Mouse (Mus musculus) midbrain, embryonic 10.5 days (tissue): ENCODE data around the gene Rasal3. TPM values are rescaled to one million over a fixed set of nuclear protein-coding genes. Genes with fewer than 3 reads are reported as not detected.

Experiments used
- DNase-seq: peaks from one replicate; pipeline ENCODE4 v3.0.0-alpha.2; 2017; ENCODE audit warnings: low spot score
- H3K27ac ChIP-seq: fragments of 300-500 bp; sonication (generic); replicated peaks from 2 replicates; pipeline ENCODE4 v1.5.1; 2016; ENCODE audit warnings: mild to moderate bottlenecking
- H3K27me3 ChIP-seq: fragments of 300-500 bp; sonication (generic); 2 replicates; pipeline ENCODE4 v1.6.1; 2016; ENCODE audit warnings: low read depth, mild to moderate bottlenecking; ENCODE audit not compliant: poor library complexity, severe bottlenecking
- H3K36me3 ChIP-seq: fragments of 300-500 bp; sonication (generic); 2 replicates; pipeline ENCODE4 v1.6.1; 2016; ENCODE audit warnings: mild to moderate bottlenecking, moderate library complexity
- H3K4me1 ChIP-seq: fragments of 300-500 bp; sonication (generic); 2 replicates; pipeline ENCODE4 v1.6.1; 2016
- H3K4me3 ChIP-seq: fragments of 300-500 bp; sonication (generic); 2 replicates; pipeline ENCODE4 v1.5.1; 2016; ENCODE audit warnings: mild to moderate bottlenecking, moderate library complexity
- H3K9me3 ChIP-seq: fragments of 300-500 bp; sonication (generic); replicated peaks from 2 replicates; pipeline ENCODE4 v1.6.1; 2016; ENCODE audit warnings: mild to moderate bottlenecking
- WGBS: fragments of 180-500 bp; shearing (Covaris S2); methylation state at CpG from one replicate; pipeline ENCODE4 v1.1.7; 2016; 5-methylcytosine and 5-hydroxymethylcytosine counted together
- microRNA-seq: library from miRNA; unstranded; fragments of <30 nt; microRNA quantifications from one replicate; pipeline ENCODE4, GENCODE M21; 2017
- polyA plus RNA-seq: library from polyadenylated mRNA; unstranded; fragments of >200 nt; fragmentation: Nextera tagmentation; extraction: Ambion mirVana; gene quantifications from 2 replicates; pipeline ENCODE4 v1.2.1, GENCODE M21; 2016

The Rasal3 gene
- polyA plus RNA-seq, 1 experiment from 2014 or later, result 0.42 TPM

DNA sequence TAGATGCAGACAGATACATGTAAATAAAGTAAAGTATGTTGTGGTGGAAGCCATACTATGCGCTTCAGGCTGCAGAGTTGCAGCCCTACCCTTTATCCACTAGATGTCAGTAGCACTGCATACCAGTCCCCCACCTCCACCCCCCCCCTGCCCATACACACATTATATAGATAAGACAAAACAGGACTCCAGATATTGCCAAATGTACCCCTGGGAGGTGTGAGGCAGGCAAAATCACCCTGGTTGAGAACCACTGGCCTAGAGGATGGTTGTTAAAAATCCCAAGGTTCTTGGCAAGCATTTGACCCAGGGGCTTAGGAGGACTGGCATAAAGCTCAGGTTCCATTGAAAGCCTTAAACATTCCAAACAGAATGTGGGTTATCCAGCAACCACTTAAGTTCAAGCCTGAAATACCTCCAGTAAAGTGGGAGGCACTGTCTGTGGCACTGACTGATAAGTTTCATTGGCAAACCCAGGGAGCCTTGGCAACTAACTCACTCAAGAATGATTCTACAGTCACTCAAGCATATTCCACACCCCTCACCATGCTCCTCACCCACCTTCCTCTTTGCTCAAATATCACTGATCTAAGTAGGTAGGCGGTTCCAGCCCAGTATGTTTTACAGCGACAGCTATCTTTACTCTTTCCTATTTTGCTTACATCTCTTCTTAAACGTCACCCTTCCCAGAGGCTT is 54.2 kb downstream of the Rasal3 start:
- H3K4me3 ChIP-seq, result peak overlapping the region; percentile 88
- no peaks in the 10 kb centered on the region for H3K27me3 ChIP-seq
- WGBS, result 16% methylated on average over 4 of the region's 4 CpGs
- peak; percentile 50 for DNase-seq
- no peak overlapping the region for H3K27ac ChIP-seq
- peaks cover 21% of the 10 kb centered on the region for H3K36me3 ChIP-seq
- H3K4me1 ChIP-seq, result peaks cover 47% of the 10 kb centered on the region
- no peaks in the 10 kb centered on the region for H3K9me3 ChIP-seq

- peaks cover 21% of the 10 kb centered on the region for H3K36me3 ChIP-seq
- H3K4me1 ChIP-seq, result peaks cover 40% of the 10 kb centered on the region
- WGBS, result 94% methylated on average over 2 of the region's 2 CpGs
- H3K27ac ChIP-seq, result no peak overlapping the region
- no peak overlapping the region for H3K4me3 ChIP-seq
- DNase-seq, result no peak
- H3K27me3 ChIP-seq, result no peaks in the 10 kb centered on the region
- H3K9me3 ChIP-seq, result no peaks in the 10 kb centered on the region
Observed at GRCm38 (mm10) chr17:32348406-32348805, 55.0 kb downstream of the Rasal3 start.

- WGBS, result 91% methylated on average over 1 of the region's 1 CpGs
- Histone ChIP-seq H3K36me3 (peaks cover 79% of the 10 kb centered on the region), H3K27me3 (no peaks in the 10 kb centered on the region), H3K4me3 (no peak overlapping the region), H3K4me1 (no peaks in the 10 kb centered on the region), H3K27ac (no peak overlapping the region), H3K9me3 (no peaks in the 10 kb centered on the region)
- no peak for DNase-seq
Observed at GRCm38 (mm10) chr17:32341102-32341501, 62.3 kb downstream of the Rasal3 start.

Small RNA genes within 50 kb of the gene (microRNA-seq; reads per million reads assigned to microRNA genes)
- not detected for gene Gm22201

Other genes starting within 250 kb of the Rasal3 start
- 23.4 and 28.2 TPM in 2 replicates for gene Notch3, start 236.7 kb downstream of the Rasal3 start, polyA plus RNA-seq
- gene Ephx3, start 214.0 kb downstream of the Rasal3 start, polyA plus RNA-seq, result 0.19 and 0.24 TPM in 2 replicates
- 110 and 112 TPM in 2 replicates for gene Brd4, start 118.9 kb downstream of the Rasal3 start, polyA plus RNA-seq
- gene Akap8, start 82.3 kb downstream of the Rasal3 start, polyA plus RNA-seq, result 130 and 140 TPM in 2 replicates
- 90.2 and 106 TPM in 2 replicates for gene Akap8l, start 53.0 kb downstream of the Rasal3 start, polyA plus RNA-seq
- gene Wiz, start 14.1 kb downstream of the Rasal3 start, polyA plus RNA-seq, result 22.3 and 25.6 TPM in 2 replicates
- 0.07 TPM in 1 of 2 replicates, not detected in the other for gene Pglyrp2, start 20.6 kb upstream of the Rasal3 start, polyA plus RNA-seq
- gene Cyp4f39, start 49.1 kb upstream of the Rasal3 start, polyA plus RNA-seq, result 0.15 and 0.87 TPM in 2 replicates
- gene Cyp4f17, start 102.5 kb upstream of the Rasal3 start, polyA plus RNA-seq, result 6.4 and 8.7 TPM in 2 replicates
- gene Cyp4f16, start 133.0 kb upstream of the Rasal3 start, polyA plus RNA-seq, result 11.4 and 13.2 TPM in 2 replicates
- gene Cyp4f37, start 217.7 kb upstream of the Rasal3 start, polyA plus RNA-seq, result 0.42 TPM in 1 of 2 replicates, not detected in the other